Mouse (Mus musculus): ENCODE results near the gene Pik3cg. TPM values are rescaled to one million over a fixed set of nuclear protein-coding genes. Genes with fewer than 3 reads are reported as not detected.

The Pik3cg gene
- polyA plus RNA-seq, 1 experiment from 2014 or later, result 0.75 TPM

DNA sequence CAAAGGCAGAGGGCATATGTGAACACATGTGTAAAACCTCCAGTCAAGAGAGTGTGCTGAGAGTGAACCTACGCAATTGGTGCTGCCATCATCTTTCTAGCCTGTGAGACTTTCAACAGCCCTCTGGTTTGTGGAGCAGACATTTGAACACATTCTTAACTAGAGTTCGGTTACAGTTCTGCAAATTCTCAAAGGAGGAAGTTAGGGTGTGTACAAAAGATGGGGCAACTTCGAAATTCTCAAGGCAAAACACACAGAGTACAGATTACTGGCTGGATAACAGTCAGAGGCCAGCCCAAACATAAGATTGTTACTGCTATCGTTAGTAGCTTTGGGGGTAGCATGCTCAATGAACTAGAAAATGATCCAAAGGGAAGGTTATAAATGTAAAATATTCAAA, 9.0 kb downstream of the Pik3cg start:
- H3K27me3 ChIP-seq (ENCODE audit: low read depth, poor library complexity, severe bottlenecking), result no peaks in the 10 kb centered on the region

DNA sequence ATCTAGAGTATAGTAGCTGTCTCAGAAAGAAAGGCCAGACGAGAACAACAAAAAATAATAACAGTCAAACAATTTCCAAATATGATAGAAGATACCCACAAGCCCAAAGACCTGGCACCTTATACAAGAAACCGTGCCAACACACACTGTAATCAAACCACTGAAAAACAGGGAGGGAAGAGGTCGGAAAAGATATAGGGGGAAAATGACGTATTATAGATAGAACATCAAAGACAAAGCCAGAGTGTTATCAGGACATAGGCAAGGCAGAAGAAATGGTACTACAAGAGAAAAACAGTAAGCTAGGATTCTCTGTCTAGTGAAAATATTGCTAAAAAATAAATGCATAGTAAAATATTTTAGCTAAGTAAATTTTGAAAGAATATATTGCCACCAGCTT, 10.4 kb downstream of the Pik3cg start:
- 81% methylated on average over 4 of the region's 4 CpGs for whole genome bisulfite sequencing
- Histone ChIP-seq H3K4me1 (no peaks in the 10 kb centered on the region), H3K9me3 (replicated peaks) (no peaks in the 10 kb centered on the region), H3K4me3 (no peak overlapping the region), H3K27ac (replicated peaks) (no peak overlapping the region), H3K36me3 (no peaks in the 10 kb centered on the region), H3K27me3 (ENCODE audit: low read depth, poor library complexity, severe bottlenecking) (no peaks in the 10 kb centered on the region)
- no peak for DNase-seq (ENCODE audit: low spot score)

More for the DNA sequence above, 9.0 kb downstream of the Pik3cg start:
- Histone ChIP-seq H3K4me1 (peaks cover 7% of the 10 kb centered on the region; the same call in 1 of the 2 replicates), H3K4me3 (no peak overlapping the region), H3K9me3 (replicated peaks) (no peaks in the 10 kb centered on the region), H3K27ac (replicated peaks) (no peak overlapping the region), H3K36me3 (no peaks in the 10 kb centered on the region)
- no peak for DNase-seq (ENCODE audit: low spot score)
- 89% methylated on average over 4 of the region's 4 CpGs for WGBS

DNA sequence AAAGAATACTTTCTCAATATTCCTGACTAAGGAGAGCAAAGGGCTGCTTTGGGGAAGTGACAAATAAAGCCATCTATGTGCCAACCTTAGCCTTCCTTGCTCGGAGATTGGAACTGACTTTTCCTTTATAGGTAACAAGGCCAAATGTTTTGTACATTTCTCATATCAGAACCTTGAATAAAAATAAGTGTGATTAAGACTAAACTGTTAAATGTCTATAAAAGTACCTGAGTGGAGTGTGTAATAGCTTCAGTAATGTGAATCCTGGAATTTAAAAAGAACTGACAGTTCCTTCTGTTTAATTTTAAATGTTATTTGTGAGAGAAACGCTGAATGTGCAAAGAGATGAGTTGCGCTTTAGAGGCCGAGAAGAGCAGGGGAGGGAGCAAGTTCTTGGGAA, 13.5 kb downstream of the Pik3cg start:
- Histone ChIP-seq H3K36me3 (no peaks in the 10 kb centered on the region), H3K27ac (replicated peaks) (no peak overlapping the region), H3K4me1 (no peaks in the 10 kb centered on the region), H3K9me3 (replicated peaks) (no peaks in the 10 kb centered on the region), H3K4me3 (no peak overlapping the region), H3K27me3 (ENCODE audit: low read depth, poor library complexity, severe bottlenecking) (no peaks in the 10 kb centered on the region)
- DNase-seq (ENCODE audit: low spot score), result no peak
- WGBS, result 88% methylated on average over 4 of the region's 4 CpGs

DNA sequence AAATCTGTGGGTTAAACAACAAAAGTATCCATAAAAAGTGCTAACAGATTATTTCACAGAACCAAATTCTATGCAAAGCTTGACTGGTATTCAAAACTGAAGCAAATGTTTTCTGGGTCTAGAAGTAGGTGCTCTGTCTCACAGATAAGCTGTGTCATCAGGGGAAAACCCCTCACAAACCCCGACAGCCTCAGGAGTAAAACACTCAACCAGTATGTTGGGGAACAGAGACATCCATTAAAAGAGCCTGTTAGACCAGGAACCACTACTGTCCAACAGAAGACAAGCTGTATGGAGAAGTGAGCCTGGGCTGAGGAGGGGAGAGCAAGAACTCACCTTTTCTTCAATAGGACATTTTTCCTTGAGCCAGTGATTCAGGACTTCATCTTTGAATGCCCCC, 14.1 kb downstream of the Pik3cg start:
- no peak overlapping the region for H3K4me3 ChIP-seq
- no peak overlapping the region for H3K27ac ChIP-seq (replicated peaks)
- no peaks in the 10 kb centered on the region for H3K27me3 ChIP-seq (ENCODE audit: low read depth, poor library complexity, severe bottlenecking)
- no peak for DNase-seq (ENCODE audit: low spot score)
- WGBS, result 93% methylated on average over 1 of the region's 1 CpGs
- no peaks in the 10 kb centered on the region for H3K36me3 ChIP-seq
- H3K4me1 ChIP-seq, result no peaks in the 10 kb centered on the region
- no peaks in the 10 kb centered on the region for H3K9me3 ChIP-seq (replicated peaks)

DNA sequence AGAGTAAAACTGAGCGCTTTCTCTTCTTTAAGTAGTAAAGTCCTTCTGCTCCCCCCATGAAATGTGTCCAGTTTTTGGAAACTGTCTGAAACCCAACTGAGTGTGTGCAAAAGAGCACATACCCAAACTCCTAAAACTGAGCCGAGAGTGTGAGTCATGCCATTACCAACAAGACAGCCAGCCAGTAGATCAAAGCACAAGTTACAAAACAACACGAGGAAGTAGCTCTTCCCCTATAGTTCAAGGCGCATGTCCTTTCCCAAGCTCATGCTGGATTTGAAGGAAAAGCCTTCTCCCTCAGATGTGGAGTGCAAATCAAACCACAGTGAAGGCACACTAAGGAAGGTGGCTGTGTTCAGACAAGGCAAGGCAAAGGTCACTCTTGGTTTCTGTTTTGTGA, 17.5 kb downstream of the Pik3cg start:
- H3K4me1 ChIP-seq, result peaks cover 18% of the 10 kb centered on the region
- no peaks in the 10 kb centered on the region for H3K36me3 ChIP-seq
- H3K27me3 ChIP-seq (ENCODE audit: low read depth, poor library complexity, severe bottlenecking), result no peaks in the 10 kb centered on the region
- DNase-seq (ENCODE audit: low spot score), result no peak
- no peaks in the 10 kb centered on the region for H3K9me3 ChIP-seq (replicated peaks)
- no peak overlapping the region for H3K27ac ChIP-seq (replicated peaks)
- WGBS, result 82% methylated on average over 4 of the region's 4 CpGs
- no peak overlapping the region for H3K4me3 ChIP-seq

DNA sequence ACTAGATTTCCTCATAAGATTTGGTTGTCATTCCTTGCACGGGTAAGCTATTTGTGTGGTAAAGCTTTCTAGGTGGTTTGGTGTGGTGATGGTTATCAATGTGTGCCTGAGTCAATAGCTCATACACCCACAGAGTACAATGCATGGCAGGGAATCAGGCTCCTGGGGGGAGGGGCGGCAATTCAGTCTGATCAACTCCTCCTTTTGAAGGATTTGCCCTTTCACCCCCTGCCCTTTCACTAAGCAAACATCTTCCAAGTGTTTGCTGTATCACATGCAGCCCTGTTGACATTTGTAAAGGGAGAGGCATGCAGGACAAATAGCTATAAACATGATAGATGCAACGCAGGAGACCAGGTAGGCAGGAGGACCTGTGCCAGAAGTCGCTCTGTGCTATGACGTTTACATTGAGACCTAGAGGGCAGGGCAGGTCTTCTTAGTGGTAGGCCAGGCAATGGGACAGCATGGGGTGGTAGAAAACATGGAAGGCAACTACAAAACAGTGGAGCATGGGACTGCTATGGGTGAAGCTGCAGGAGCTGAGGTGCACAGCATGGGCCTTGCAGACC, 20.7 kb downstream of the Pik3cg start:
- H3K36me3 ChIP-seq, result no peaks in the 10 kb centered on the region
- no peak for DNase-seq (ENCODE audit: low spot score)
- 55% methylated on average over 5 of the region's 5 CpGs for WGBS
- H3K4me3 ChIP-seq, result no peak overlapping the region
- H3K27ac ChIP-seq (replicated peaks), result no peak overlapping the region
- H3K9me3 ChIP-seq (replicated peaks), result no peaks in the 10 kb centered on the region
- peaks cover 18% of the 10 kb centered on the region for H3K4me1 ChIP-seq
- no peaks in the 10 kb centered on the region for H3K27me3 ChIP-seq (ENCODE audit: low read depth, poor library complexity, severe bottlenecking)

DNA sequence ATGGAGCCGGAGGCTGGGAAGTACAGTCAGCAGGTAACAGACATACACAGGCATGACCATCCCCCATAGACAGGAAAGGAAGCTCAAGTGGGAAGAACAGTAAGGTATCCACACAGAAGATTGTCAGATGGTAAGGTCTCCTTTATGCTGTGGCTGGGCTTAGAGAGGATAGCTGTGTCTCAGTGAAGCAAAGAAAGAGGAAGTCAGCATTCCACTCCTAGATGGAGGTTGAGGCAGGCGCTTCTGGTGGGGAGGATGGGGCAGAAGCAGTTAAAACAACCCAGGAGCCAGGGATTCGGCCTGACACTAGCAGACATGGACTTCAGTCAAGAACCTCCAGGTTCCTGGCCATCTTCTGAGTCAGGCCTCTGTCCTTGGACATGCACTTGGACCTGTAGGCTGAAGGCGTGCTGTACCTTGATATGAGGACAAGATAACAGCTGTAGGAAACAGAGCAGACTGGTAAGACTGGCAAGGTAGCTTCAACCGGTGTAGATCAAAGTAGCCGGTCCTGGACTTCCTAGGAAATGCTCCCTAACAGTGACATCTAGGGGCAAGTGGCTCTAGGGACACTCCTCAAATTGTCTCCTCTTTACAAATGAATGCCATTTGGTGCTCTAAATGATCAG, 21.7 kb downstream of the Pik3cg start:
- Histone ChIP-seq H3K36me3 (no peaks in the 10 kb centered on the region), H3K9me3 (replicated peaks) (no peaks in the 10 kb centered on the region), H3K27me3 (ENCODE audit: low read depth, poor library complexity, severe bottlenecking) (no peaks in the 10 kb centered on the region), H3K27ac (replicated peaks) (no peak overlapping the region), H3K4me3 (no peak overlapping the region), H3K4me1 (peaks cover 18% of the 10 kb centered on the region)
- DNase-seq (ENCODE audit: low spot score), result no peak
- 85% methylated on average over 6 of the region's 6 CpGs for WGBS

DNA sequence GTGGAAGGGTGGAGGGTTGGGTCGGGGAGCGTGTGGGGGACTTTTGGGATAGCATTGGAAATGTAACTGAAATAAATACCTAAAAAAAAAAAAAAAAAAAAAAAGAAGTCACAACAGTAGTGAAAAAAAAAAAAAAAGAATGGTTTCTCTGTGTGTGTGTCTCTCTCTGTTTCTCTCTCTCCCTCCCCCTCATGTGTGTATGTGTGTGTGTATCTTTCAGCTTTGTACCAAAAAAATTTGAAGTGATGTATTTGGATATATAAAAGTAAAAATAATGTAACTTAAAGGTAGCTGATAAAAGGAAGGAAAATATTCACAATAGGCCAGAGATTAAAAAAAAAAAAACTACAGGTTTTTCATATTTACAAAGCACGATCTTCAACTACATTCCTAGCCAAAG, 23.6 kb downstream of the Pik3cg start:
- WGBS, result 96% methylated on average over 3 of the region's 3 CpGs
- no peaks in the 10 kb centered on the region for H3K9me3 ChIP-seq (replicated peaks)
- no peak for DNase-seq (ENCODE audit: low spot score)
- no peaks in the 10 kb centered on the region for H3K27me3 ChIP-seq (ENCODE audit: low read depth, poor library complexity, severe bottlenecking)
- no peaks in the 10 kb centered on the region for H3K36me3 ChIP-seq
- peaks cover 18% of the 10 kb centered on the region for H3K4me1 ChIP-seq
- no peak overlapping the region for H3K27ac ChIP-seq (replicated peaks)
- H3K4me3 ChIP-seq, result no peak overlapping the region

DNA sequence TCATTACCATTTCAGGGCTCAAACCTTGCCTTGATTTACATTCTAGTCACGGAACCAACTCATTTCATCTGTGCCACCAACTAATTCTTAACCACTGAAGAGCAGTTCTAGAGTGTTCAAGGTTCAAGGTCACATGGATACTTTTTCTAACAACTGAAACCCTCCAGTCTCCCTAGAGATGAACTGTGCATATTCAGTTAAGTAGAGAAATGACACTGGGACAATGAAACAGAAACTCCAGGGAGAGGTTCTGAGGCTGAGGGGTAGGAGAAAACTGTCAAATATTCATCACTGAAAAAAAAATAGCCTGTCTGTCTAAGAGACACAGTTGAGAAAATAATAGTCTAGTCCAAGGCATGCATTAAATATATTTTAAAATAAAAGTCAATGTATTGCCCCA, 24.9 kb downstream of the Pik3cg start:
- no peak for DNase-seq (ENCODE audit: low spot score)
- H3K4me3 ChIP-seq, result no peak overlapping the region
- whole genome bisulfite sequencing, result 82% methylated on average over 1 of the region's 1 CpGs

DNA sequence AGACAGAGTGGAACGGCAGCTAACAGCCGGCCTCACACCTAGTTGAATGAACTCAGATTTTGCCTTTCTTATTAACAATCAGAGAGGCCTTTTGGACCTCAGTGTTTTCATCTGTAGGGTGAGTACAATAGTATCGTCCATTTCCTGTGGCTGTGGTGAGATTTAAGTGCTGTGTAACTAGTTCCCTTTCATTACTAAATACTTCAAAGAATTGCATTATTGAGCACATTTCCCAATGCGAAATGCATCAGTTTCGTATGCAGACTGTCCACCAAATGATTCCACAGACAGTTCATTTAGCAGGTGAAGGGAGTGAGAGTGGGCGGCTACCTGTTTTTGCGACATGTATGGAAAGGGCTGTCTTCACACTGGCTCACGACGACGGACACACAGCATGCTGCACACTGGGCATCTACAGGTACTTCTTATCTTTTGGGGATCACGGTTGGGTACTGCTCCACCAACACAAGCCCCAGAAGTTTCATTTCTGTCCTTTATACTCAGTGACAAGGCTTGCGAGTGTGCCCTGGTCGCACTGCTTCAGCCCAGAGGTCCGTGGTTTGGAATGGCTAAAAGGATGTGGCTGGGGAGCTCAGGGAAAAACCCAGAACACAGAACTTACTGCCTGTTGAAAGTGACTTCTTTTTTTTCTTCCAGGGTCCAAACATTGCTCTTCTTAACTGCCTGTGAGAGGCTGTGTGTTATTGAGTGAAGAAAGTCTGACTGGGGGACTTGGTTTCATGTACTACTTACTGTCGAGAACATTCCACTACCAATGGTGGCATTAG, 25.6 kb downstream of the Pik3cg start:
- Histone ChIP-seq H3K9me3 (replicated peaks) (no peaks in the 10 kb centered on the region), H3K36me3 (no peaks in the 10 kb centered on the region), H3K4me3 (no peak overlapping the region), H3K4me1 (peaks cover 12% of the 10 kb centered on the region), H3K27ac (replicated peaks) (no peak overlapping the region), H3K27me3 (ENCODE audit: low read depth, poor library complexity, severe bottlenecking) (no peaks in the 10 kb centered on the region)
- WGBS, result 90% methylated on average over 15 of the region's 15 CpGs
- DNase-seq (ENCODE audit: low spot score), result no peak

More for the DNA sequence above, 24.9 kb downstream of the Pik3cg start:
- H3K4me1 ChIP-seq, result peaks cover 18% of the 10 kb centered on the region
- H3K36me3 ChIP-seq, result no peaks in the 10 kb centered on the region
- H3K27me3 ChIP-seq (ENCODE audit: low read depth, poor library complexity, severe bottlenecking), result no peaks in the 10 kb centered on the region
- no peak overlapping the region for H3K27ac ChIP-seq (replicated peaks)
- no peaks in the 10 kb centered on the region for H3K9me3 ChIP-seq (replicated peaks)

DNA sequence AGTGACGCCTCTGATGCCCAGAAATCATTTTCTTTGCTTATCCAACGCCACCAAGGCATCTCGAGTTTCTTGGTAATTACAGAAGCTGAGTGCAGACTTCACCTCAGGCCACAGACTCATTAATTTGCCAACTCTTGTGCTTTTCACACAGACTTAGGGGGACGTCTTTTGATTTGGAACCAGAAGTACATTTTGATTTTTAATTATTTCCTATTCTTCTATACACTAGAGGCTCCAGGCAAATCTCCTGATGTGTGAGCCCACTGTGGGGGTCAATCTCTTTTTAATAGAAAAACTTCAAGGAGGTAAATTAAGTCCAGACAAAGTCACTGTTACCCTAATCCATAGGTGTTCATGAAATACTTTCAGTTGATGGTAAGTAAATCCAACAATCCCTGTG, 26.6 kb downstream of the Pik3cg start:
- no peaks in the 10 kb centered on the region for H3K27me3 ChIP-seq (ENCODE audit: low read depth, poor library complexity, severe bottlenecking)
- no peaks in the 10 kb centered on the region for H3K36me3 ChIP-seq
- no peaks in the 10 kb centered on the region for H3K9me3 ChIP-seq (replicated peaks)
- 76% methylated on average over 4 of the region's 4 CpGs for WGBS
- peaks cover 2% of the 10 kb centered on the region for H3K4me1 ChIP-seq
- H3K27ac ChIP-seq (replicated peaks), result no peak overlapping the region
- DNase-seq (ENCODE audit: low spot score), result no peak
- H3K4me3 ChIP-seq, result no peak overlapping the region

DNA sequence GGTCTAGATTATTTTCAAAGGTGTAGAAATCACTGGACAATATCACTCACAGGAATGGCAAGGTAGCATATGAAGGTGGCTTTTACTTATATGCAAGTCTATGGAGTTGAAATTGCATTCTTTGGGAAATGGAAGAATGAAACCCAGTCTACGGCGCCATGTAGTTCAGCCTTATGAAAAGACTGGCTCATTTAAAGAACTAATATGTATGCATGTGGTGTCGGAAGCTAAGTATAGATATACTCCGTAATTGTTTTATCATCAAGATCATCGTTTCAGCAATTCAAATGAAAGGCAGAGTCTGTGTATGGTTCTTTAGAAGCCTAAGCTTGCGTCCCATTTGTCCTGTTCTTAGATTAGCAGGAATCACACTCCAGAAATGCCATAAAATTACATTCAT, 34.0 kb downstream of the Pik3cg start:
- Histone ChIP-seq H3K4me1 (no peaks in the 10 kb centered on the region), H3K4me3 (no peak overlapping the region), H3K9me3 (replicated peaks) (no peaks in the 10 kb centered on the region), H3K27me3 (ENCODE audit: low read depth, poor library complexity, severe bottlenecking) (no peaks in the 10 kb centered on the region), H3K27ac (replicated peaks) (no peak overlapping the region), H3K36me3 (no peaks in the 10 kb centered on the region)
- no peak for DNase-seq (ENCODE audit: low spot score)
- WGBS, result 92% methylated on average over 6 of the region's 6 CpGs

DNA sequence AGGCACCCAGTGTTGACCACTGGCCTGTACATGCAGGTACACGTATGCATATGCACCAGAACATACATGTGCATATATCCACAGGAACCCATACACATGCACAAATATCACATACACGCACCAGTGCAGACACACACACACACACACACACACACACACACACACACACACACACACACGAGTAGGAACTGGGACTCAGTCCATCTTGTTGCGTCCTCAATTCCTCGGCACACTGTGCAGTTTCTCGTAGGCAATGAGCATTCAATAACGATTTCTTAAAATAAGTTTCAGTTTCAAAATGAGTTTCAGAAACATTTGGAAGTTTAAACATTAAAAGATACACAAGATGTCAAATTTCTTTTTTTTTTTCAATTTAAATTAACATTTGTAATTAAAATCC, 35.6 kb downstream of the Pik3cg start:
- Histone ChIP-seq H3K27ac (replicated peaks) (no peak overlapping the region), H3K9me3 (replicated peaks) (no peaks in the 10 kb centered on the region), H3K36me3 (no peaks in the 10 kb centered on the region), H3K27me3 (ENCODE audit: low read depth, poor library complexity, severe bottlenecking) (no peaks in the 10 kb centered on the region), H3K4me3 (no peak overlapping the region), H3K4me1 (0 out of 2 replicates have a peak, but pooled peaks cover 8% of the 10 kb centered on the region)
- WGBS, result 95% methylated on average over 7 of the region's 7 CpGs
- DNase-seq (ENCODE audit: low spot score), result no peak
